Mouse (Mus musculus) urinary bladder, postnatal 25 days (tissue): Measurements from ENCODE around the gene Zfp9.

Experiments
- DNase-seq: peaks from one replicate; pipeline ENCODE4 v3.0.0; 2022; ENCODE audit warnings: low spot score

The Zfp9 gene

DNA sequence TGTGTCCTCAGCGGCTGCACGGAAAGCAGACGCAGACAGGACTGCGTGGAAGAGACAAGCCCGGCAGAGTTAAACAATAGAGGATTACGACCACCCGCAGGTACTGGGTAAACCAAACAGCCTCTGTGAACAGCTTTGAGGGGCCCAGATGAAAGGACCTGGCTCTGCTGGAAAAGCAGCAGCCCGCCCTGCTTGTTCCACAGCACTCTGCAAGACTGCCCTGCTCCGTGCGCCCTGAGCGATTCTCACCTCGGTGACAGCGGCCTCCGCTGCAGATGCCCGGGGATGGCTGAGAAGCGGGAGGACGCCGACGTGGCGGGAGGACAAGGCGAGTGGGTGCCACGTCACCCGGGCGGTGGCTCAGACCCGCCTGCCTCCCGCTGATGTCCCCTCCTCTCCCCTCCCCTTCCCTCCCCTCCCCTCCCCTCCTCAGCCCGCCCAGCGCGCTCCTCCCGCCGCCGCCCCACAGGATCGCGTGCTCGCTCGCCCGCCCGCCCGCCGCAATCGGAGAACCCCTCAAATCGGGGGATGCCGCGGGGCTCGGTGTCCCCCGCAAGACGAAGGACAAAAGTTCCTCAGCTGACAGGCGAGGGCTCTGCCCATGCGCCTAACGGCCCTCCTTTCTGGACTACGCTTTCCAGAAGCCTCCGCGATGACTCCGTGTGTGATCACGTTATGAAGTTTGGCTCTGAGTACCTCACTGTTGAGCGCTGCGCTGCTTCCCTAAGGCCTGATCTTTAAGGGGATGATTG, at the start of gene Zfp9:
Gene Zfp9, minus strand, starts transcription at position 364 of the 752 bp plus-strand sequence.
- peak; percentile 57 for DNase-seq

DNA sequence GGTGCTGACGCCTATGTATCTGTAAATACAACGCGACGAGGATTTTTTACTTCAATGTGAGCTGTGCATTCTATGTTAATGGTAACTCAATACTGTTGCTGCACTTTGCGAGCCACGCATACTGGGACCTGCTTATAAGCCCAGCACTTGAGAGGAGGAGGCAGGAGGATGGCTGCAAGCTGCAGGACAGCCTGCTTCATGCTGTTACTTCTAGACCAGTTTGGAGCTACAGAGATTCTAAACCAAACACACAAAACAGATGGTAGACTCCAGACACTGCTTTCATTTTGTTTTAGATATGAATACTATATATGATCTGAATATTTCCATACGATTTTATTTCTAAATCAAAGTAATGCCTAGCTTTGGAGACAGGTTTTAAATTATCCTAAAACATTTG, 41.5 kb upstream of the Zfp9 start:
- DNase-seq: no peak

DNA sequence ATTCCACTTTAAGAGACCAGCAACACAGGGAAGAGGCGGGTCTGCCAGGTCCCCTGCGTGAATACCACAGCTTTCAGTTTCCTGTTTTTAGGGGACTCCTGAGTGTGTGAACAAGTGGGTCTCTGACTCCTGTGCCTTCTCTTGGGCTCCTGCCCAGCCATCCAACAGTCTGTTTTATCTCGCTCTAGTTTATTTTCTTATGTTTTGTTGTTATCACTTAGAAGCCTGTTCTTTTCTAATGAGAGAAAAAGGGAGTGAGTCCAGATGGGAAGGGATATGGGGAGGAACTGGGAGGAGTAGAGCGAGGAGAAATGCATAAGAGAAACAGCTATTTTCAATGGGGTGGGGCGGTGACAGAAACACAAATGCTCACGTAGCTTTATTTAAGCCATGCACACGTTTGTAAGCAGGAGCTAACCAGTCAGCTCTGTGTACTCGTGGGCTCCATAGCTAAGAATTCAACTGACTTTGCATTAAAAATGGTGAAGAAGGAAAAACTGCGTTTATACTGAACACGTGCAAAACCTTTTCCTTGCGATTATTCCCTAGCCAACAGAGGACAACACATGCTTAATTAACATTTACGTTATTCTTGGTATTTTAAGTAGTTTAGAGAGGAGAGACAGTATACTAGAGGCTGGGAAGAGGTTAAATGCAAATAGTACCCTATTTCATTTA, 34.4 kb upstream of the Zfp9 start:
- DNase-seq: no peak

DNA sequence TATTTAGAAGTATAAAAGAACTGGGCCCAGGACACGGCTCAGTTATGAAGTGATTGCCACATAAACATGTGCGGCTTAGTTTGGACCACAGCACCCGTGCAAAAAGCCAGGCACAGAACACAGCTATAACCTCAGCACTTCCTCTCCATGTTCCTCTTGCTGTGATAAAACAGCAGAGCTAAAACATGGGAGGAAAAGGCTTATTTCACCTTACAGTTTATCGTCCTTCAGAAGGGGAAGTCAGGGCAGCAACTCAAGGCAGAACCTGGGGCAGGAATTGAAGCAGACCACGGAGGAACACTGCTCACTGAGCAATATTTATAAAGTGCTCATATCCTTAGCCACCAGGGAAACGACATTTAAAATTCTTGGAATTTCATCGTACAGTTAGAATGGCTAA, 19.9 kb upstream of the Zfp9 start:
- DNase-seq: no peak

DNA sequence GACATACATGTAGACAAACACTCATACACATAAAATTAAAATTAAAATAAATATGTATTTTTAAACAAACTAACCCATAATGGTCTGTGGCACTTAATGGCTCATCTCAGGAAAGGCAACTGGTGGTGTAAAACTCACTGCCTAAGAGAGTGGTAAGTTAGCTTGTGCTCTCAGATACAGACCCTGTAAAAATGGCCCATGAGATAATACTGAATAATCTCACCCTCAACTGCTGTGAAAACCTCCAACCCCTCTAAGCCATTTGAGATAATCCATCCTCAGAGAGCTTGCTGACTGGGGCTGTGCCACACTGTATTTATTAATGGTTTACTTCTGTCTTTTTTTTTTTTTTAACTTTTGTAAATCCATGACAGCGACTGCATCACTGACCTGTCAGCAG, 3.0 kb upstream of the Zfp9 start:
- DNase-seq: no peak

DNA sequence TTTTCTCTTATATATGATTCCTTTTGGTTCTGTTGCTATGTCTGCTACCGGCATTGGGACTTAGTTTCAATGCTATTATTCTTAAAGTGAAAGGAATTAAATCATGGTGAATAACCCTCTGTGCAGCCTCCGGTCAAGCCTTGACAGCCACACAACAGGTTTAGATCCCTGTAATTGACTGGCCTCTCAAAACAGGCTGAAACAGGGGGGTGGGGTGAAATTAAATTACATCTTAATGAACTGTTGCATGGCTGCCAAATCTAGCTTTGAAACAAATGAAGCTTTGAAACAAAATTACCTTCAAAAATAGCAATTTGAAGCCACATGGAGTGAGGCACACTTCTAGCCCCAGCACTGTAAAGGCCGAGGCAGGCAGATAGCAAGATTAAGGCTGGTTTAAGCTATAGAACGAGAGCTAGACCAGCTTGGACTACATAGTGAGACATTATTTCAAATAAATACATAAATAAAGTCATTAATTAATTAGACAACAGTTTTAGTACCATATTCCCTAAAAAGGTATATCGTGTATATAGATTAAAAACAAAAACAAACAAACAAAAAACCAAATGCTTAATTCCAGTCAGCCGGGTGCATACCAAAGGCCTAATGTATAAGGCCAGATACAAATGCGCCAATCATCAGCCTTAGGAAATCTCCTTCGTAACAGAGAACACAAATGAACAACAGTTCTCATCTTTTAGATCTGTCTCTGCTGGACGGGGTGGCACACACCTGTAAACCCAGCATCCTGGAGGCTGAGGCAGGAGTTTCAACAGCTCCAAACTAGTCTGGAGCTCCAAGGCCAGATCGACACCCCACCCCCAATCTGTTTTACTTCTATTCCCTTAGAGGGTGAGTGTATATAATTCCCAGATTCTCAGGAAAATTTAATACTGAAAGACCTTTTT, 990 bp downstream of the Zfp9 start:
- no peak for DNase-seq

DNA sequence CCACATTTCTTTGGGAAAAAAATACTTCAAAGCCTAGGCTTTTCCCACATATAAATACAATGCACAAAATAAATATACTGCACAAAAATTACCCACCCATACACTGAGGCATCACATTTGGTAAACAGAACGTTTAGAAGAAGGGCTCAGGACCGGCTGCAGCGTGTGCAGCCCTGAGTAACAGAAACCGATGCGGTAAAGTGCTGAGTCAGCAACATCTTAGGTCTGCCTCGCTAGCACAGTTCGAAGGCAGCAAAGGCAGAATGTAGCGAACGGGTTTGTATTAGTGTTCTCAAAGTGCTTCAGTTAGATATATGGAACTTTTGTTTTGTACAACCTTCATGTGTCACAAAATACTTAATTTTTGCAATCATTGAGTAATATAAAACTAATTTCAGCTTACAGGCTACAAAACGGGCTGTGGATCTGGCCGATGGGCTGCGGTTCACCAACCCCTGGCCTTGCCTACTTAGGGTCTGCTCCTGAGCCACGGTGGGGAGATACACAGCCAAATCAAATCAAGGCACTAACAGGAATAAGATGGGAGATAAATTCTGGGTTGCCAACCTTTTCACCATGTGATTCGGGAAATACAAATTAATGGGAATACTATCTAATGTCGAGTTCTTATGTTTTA, 16.9 kb downstream of the Zfp9 start:
- no peak for DNase-seq

DNA sequence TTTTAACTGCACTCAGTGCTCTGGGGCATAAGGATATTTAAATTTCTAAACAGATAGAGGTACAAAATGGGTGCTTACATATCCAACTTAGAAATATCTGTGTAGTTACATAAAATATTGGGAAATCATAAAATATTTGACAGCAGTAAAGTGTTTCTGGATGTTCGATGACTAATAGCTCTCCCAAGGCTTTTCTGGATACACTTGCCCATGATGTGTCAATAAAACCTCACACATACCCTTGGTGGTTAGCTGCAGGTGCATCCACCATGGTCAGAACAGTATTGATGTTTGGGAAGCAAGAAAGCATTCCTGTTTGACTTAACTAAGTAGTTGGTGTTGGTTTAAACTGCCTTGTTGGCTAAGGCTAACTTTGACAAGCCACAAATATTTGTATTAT, 21.4 kb downstream of the Zfp9 start:
- no peak for DNase-seq

DNA sequence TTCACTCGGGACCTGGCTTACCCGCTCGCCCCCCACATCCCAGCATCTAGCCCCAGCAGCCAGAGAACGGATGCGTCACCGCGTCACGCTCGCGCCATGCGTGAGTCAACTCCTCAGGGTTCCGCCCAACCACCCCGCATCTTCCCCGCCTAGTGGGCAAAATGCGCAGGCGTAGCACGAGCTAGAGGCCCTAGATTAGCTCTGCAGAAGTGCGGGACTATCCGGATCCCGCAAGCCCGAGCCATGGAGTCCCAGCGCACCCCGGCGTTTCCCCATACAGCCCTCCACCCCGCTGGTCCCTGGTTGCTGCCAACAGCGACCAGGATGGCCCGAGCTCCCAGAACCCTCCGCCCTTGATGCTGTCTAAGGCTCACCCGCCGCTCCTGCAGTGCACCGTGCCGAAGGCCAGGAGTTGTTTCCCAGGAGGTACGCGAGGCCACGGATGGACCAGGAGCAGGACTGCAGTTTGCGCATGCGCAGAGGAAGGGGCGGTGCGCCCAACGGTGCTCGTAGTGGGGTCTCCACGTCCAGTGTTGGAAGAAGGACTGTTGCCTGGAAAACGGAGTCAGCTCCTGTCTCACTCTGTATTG, 24.0 kb downstream of the Zfp9 start, which contains the start of gene Zfp248:
Gene Zfp248, minus strand, starts transcription at position 487 of the 590 bp plus-strand sequence.
- peak; percentile 74 for DNase-seq

DNA sequence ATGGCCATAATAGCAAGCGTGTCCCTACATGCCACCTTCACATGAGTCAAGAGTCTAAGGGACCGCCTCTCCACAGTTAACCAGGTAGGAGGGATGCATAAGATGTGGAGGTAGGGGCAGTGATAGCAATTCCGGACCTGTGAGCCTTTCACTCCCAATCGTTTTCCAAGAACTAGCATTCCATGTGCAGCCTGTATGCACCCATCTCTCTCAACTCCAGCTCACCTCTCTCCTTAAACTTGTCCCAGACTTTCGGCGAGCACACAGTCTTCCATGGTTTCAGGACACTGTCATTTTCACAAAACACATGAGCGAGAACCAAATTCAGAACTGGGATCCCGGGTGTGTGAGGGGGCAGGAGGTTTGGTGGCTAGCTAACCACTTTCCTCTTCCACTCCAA, 24.7 kb downstream of the Zfp9 start:
- DNase-seq: peak; percentile 9

DNA sequence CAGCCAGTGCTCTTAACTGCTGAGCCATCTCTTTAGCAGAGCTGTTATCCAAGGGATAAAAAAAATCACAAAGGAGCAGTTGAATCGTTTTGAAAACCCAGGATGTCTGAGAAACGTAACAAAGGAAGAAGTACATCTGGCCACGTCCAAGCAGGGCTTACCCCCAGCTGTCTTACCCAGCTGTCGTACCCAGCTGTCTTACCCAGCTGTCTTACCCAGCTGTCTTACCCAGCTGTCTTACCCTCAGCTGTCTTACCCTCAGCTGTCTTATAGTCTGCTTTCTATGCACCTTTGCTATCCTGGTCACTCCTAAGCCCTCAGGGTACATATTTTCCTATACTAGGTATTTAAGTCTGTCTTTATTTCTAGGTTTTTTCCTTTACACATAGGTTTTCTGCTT, 47.6 kb downstream of the Zfp9 start:
- no peak for DNase-seq

DNA sequence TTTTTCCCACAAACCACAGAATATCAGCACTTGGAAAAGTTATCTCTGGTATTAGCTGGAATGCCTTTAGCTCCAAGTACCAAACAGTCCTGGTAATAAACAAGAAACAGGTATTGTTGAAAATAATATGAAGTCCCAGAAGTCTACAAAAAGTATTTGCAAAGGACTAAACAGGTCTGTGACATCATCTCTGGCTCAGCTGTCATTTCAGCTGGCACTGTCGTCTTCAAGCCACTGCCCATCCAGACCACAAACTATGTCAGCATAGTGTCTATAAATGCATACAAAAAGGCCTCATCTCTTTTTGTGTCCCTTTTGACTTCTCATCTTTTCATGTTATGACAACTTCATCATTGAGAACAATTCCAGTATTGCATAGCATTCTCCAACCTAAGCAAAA, 52.5 kb downstream of the Zfp9 start:
- DNase-seq: no peak

DNA sequence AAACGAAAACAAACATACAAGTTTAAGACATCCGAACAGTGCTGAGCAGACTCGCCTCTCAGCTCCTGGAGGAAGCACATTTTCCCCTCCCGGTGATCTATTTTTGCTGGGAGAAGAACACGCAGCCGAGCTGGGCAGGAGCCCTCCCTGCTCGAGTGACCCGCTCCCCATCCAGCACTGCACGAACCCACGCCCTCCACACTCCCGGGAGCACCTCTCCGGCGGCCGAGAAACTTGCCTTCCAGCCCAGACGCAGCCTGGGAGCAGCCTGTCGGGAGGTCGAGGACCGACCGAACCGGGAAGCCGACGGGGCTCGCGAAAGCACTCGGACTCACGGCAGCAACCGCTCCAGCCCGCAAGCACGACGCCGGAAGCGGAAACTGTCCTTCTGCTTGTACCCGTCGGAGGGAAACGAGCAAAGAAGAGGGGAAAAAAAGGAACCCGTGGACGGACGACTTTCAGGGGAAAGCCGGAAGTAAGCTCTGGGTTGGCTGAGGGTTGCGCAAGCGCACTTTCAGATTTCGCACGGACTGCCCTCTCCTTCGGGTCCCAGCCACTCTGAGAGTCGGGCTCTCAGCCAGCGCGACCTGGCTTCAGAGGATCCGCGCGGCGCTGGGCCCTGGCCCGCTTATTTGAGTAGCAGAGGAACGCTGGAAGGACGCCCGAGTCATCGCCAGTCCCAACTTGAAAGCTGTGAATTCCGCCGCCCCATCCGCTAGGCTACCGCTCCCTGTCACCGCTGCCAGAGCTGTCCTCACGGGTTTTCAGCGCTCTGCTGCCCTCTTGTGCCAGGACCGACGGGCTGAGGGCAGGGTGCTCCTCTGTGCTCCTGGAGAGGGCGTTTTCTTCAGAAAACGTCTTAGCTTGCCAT, 59.8 kb downstream of the Zfp9 start, which contains the start of gene Bms1:
Gene Bms1, minus strand, starts transcription at position 425 of the 871 bp plus-strand sequence.
- peak; percentile 87 for DNase-seq
